In the genomic region with DNA sequence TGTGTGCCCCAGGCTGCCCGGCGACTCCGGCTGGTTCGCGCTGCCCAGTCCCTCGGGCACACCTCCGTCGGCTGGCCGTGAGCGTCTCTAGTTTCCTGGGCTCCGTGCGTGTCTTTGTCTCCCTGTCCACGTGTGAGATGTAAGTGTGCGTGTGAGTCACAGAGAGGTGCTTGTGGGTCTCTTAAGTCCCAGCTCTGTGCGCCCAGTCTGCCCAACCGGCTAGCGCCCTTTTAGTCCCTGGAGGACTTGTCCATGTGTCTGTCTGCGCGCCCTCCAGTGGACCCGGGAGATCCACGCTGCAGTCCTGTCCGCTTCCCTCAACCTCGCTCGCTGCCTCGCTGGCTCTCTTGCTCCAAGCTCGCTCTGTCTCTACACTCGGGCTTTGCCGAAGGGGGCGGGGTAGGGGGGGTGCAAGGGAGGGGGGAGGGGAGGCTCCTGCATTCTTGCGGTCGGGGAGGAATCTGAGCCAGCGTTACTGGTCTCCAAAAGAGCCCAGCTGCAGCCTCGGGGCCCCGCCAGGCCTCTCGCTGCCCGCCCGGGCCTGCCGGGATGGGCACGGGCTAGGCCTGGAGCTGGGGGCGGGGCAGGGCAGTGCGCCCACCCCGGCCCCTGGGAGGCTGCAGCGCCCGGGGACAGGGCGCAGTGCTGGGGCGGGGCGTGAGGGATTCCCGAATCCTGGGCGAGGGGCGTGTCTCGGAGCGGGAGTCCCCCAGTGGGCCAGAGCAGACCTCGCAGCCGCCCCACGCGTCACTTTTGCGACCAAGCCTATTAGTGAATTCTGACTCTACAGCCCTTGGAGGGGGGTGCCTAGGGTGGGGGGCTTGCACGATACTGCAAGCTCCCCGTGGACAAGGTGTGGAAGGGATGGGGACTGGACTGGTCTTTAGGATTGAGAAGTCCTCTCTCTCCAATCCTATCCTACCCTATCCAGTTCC, we compare ENCODE assay signal across 8 mouse cellular contexts. TPM values are rescaled to one million over a fixed set of nuclear protein-coding genes. Genes with fewer than 3 reads are reported as not detected.
DNase-seq lines count a peak whose midpoint lies in the region; ATAC-seq lines count a peak whose summit lies in the region.

No protein-coding gene starts in this region.

- H3K4me2 ChIP-seq in intestine, embryonic 15.5 days (replicated peaks) = peak overlapping the region; percentile 85
- peak overlapping the region; percentile 67 for H3K4me2 ChIP-seq in liver, embryonic 13.5 days

- peaks cover 80% of the 10 kb centered on the region for H3K4me1 ChIP-seq in intestine, embryonic 15.5 days (replicated peaks)
- peaks cover 76% of the 10 kb centered on the region for H3K4me1 ChIP-seq in liver, embryonic 13.5 days (replicated peaks)

- DNase-seq in spleen, adult 18-20 months = peak; percentile 51 to 62
- no peak for DNase-seq in spleen, adult 12 weeks (ENCODE audit: low spot score)
- DNase-seq in cerebellum, postnatal 14 days = peak; percentile 61 to 67
- DNase-seq in gastrocnemius, postnatal 14 days = peak; percentile 83
- DNase-seq in liver, embryonic 13.5 days = no peak
- peak; percentile 61 for DNase-seq in naive thymus-derived CD4-positive, alpha-beta T cell, adult 2 months (ENCODE audit: low read depth)
- DNase-seq in urinary bladder, adult 2 months (ENCODE audit: low spot score) = peak; percentile 72

- H3K4me3 ChIP-seq in intestine, embryonic 15.5 days (replicated peaks) = peak overlapping the region; percentile 38
- H3K4me3 ChIP-seq in liver, embryonic 13.5 days (replicated peaks) = peak overlapping the region; percentile 44

- H3K36me3 ChIP-seq in intestine, embryonic 15.5 days = no peaks in the 10 kb centered on the region; the same call in 1 of the 2 replicates
- no peaks in the 10 kb centered on the region for H3K36me3 ChIP-seq in liver, embryonic 13.5 days

- no peaks in the 10 kb centered on the region for H3K27me3 ChIP-seq in intestine, embryonic 15.5 days (replicated peaks)
- peaks cover 38% of the 10 kb centered on the region for H3K27me3 ChIP-seq in liver, embryonic 13.5 days

- H3K9me3 ChIP-seq in intestine, embryonic 15.5 days = no peaks in the 10 kb centered on the region
- H3K9me3 ChIP-seq in liver, embryonic 13.5 days (replicated peaks) = no peaks in the 10 kb centered on the region

- peak overlapping the region; percentile 95 for H3K27ac ChIP-seq in intestine, embryonic 15.5 days
- peak overlapping the region; percentile 53 for H3K27ac ChIP-seq in liver, embryonic 13.5 days

- peak overlapping the region; percentile 46 for H3K9ac ChIP-seq in intestine, embryonic 15.5 days
- H3K9ac ChIP-seq in liver, embryonic 13.5 days = peak overlapping the region; percentile 46

- WGBS in intestine, embryonic 15.5 days = 1% methylated on average over 58 of the region's 59 CpGs
- WGBS in liver, embryonic 13.5 days (ENCODE audit: insufficient replicate concordance) = 3% methylated on average over 59 of the region's 59 CpGs

- intact Hi-C loops in gastrocnemius, postnatal 14 days (cut with DNase I; ENCODE audit: low total_unique reads) = no loop called here

- peak; percentile 73 for ATAC-seq in intestine, embryonic 15.5 days
- ATAC-seq in liver, embryonic 13.5 days (ENCODE audit: low read depth) = peak; percentile 35

RNA-seq across cellular contexts. Expression of gene Bcl9l, which starts 16.1 kb away (rescaled TPM):
- total RNA-seq in gastrocnemius, postnatal 14 days (2021) = 10 to 100 TPM; 38.9 to 44.2 TPM
- polyA plus RNA-seq in intestine, embryonic 15.5 days (2015; fragmentation: Nextera tagmentation; extraction: Ambion mirVana) = 7.5 and 7.8 TPM in 2 replicates
- polyA plus RNA-seq in liver, embryonic 13.5 days (2015; fragmentation: Nextera tagmentation; extraction: Ambion mirVana) = 1.0 and 1.5 TPM in 2 replicates
- 11.1 and 29.7 TPM in 2 replicates for polyA plus RNA-seq in urinary bladder, adult 2 months (2012; rRNA removed)

RNA-seq across cellular contexts. Expression of gene Upk2, which starts 43.9 kb away (rescaled TPM):
- under 1 TPM; 0.35 to 0.78 TPM for total RNA-seq in gastrocnemius, postnatal 14 days (2021)
- polyA plus RNA-seq in intestine, embryonic 15.5 days (2015; fragmentation: Nextera tagmentation; extraction: Ambion mirVana) = 1.2 TPM in 2 replicates
- polyA plus RNA-seq in liver, embryonic 13.5 days (2015; fragmentation: Nextera tagmentation; extraction: Ambion mirVana) = not detected in 2 replicates
- 788 and 1,023 TPM in 2 replicates for polyA plus RNA-seq in urinary bladder, adult 2 months (2012; rRNA removed)

RNA-seq across cellular contexts. Expression of gene Foxr1, which starts 57.8 kb away (rescaled TPM):
- not detected for total RNA-seq in gastrocnemius, postnatal 14 days (2021)
- polyA plus RNA-seq in intestine, embryonic 15.5 days (2015; fragmentation: Nextera tagmentation; extraction: Ambion mirVana) = not detected in 2 replicates
- polyA plus RNA-seq in liver, embryonic 13.5 days (2015; fragmentation: Nextera tagmentation; extraction: Ambion mirVana) = not detected in 2 replicates
- polyA plus RNA-seq in urinary bladder, adult 2 months (2012; rRNA removed) = 0.28 and 0.63 TPM in 2 replicates

Comparison
In these comparisons a context has a peak if more than half of its experiments do, and no peak if none do; other contexts are left out.
1. DNase-seq: peak in spleen, adult 18-20 months (2 of 2), cerebellum, postnatal 14 days (2 of 2), gastrocnemius, postnatal 14 days (single experiment), naive thymus-derived CD4-positive, alpha-beta T cell, adult 2 months (single experiment) and urinary bladder, adult 2 months (single experiment); none in spleen, adult 12 weeks (single experiment) and liver, embryonic 13.5 days (single experiment).
2. RNA of gene Upk2, which starts 43.9 kb away (polyA plus RNA-seq): 788 to 1,023 TPM in urinary bladder, adult 2 months; 1.2 TPM in intestine, embryonic 15.5 days and not detected in liver, embryonic 13.5 days; every median in the first group is over 100 times any median in the second.